Mouse (Mus musculus) myocyte (in vitro differentiated cells): ENCODE results near the gene Tmc7.

Experiments used
- CEBPB ChIP-seq: IDR thresholded peaks from 2 replicates; pipeline ENCODE4 v1.6.1; 2011; ENCODE audit warnings: mild to moderate bottlenecking, moderate library complexity; ENCODE audit not compliant: poor library complexity, insufficient read depth, severe bottlenecking
- E2F4 ChIP-seq: IDR thresholded peaks from one replicate; pipeline ENCODE4 v1.6.1; 2011; ENCODE audit warnings: mild to moderate bottlenecking, control low read depth, moderate library complexity; ENCODE audit not compliant: insufficient read depth
- POLR2A ChIP-seq: IDR thresholded peaks from one replicate; pipeline ENCODE4 v1.6.1; 2011; ENCODE audit warnings: low read depth, mild to moderate bottlenecking, control low read depth, moderate library complexity; ENCODE audit not compliant: insufficient read length
- POLR2AphosphoS2 ChIP-seq: IDR thresholded peaks from one replicate; pipeline ENCODE4 v1.6.1; 2011; ENCODE audit warnings: low read depth, control low read depth; ENCODE audit not compliant: insufficient read length
- USF1 ChIP-seq: IDR thresholded peaks from one replicate; pipeline ENCODE4 v1.6.1; 2011; ENCODE audit warnings: low read depth, mild to moderate bottlenecking, control low read depth, moderate library complexity

DNA sequence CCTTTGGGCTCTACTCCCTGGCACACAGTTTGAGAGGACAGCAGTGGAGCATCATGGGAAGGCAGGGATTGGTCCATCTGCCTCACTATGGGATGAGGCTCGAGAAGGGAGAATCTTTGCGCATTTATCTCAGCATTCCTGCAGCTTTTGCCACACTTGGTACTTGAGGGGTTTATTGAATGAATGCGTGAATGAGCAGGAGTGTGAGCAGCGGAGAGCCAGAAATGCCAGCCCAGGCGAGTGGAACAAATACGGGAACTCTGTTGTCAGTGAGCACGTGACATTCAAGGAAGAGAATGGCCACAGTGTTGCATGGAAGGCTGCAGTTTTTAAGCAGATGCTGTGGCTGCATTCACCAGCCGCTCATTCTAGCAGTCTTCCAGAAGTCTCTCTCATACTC, 82.2 kb downstream of the Tmc7 start:
- TF ChIP-seq E2F4 (no peak), POLR2A (no peak), POLR2AphosphoS2 (no peak), CEBPB (no peak), USF1 (no peak)
